Mouse (Mus musculus): ENCODE results near the gene Col9a2.

Col9a2 gene

GRCm38 (mm10) chr4:121084506-121084905 lies 45.3 kb downstream of the Col9a2 start:
- no peak for DNase-seq (ENCODE audit: low spot score in 2 of 2)

- no peak for DNase-seq (ENCODE audit: low spot score in 2 of 2)
Measured at GRCm38 (mm10) chr4:121088696-121089095, 49.5 kb downstream of the Col9a2 start.

- no peak for DNase-seq (ENCODE audit: low spot score in 2 of 2)
Measured at GRCm38 (mm10) chr4:121090211-121090610, 51.0 kb downstream of the Col9a2 start.

GRCm38 (mm10) chr4:121097650-121098378 lies 58.6 kb downstream of the Col9a2 start, which contains the start of gene Zmpste24:
Gene Zmpste24, minus strand, starts transcription at chr4:121098241.
- peak; percentile 69 to 88 for DNase-seq (ENCODE audit: low spot score in 2 of 2)

GRCm38 (mm10) chr4:121103304-121103703 lies 64.1 kb downstream of the Col9a2 start:
- DNase-seq (ENCODE audit: low spot score in 2 of 2), result no peak

All from thymus, postnatal 10 days (tissue).